Mouse (Mus musculus) cerebellum, adult 2 months (tissue): ENCODE measurements around the gene Spen.

Source experiments
- CTCF ChIP-seq: fragments of 200-500 bp; IDR thresholded peaks from 2 replicates; pipeline ENCODE4 v1.5.1; 2011; ENCODE audit warnings: low read depth, mild to moderate bottlenecking, control low read depth, low read length, moderate library complexity, borderline replicate concordance; ENCODE audit not compliant: insufficient read depth
- POLR2A ChIP-seq: fragments of 200-500 bp; IDR thresholded peaks from 2 replicates; pipeline ENCODE4 v1.6.1; 2011; ENCODE audit warnings: low read length, control low read depth, borderline replicate concordance; ENCODE audit not compliant: insufficient read depth

- TF ChIP-seq CTCF (no peak), POLR2A (no peak)
These were observed 37.3 kb downstream of the Spen start for GRCm38 (mm10) chr4:141501058-141501457.
